Mouse (Mus musculus) intestine, embryonic 16.5 days (tissue): Measurements from ENCODE around the gene Aacs. TPM values are rescaled to one million over a fixed set of nuclear protein-coding genes. Genes with fewer than 3 reads are reported as not detected.
A peak's percentile ranks its signal among the peaks of the same experiment; 100 is the strongest.

Experiments
- ATAC-seq: fragments of 200-750 bp; cut with Nextera tagmentation; 2 replicates; pipeline ENCODE4 v1.8.0; 2017; ENCODE audit warnings: moderate TSS enrichment, moderate library complexity
- H3K27ac ChIP-seq: fragments of 300-500 bp; sonication (generic); 2 replicates; pipeline ENCODE4 v1.5.1; 2014; ENCODE audit warnings: mild to moderate bottlenecking, low read length
- H3K27me3 ChIP-seq: fragments of 300-500 bp; sonication (generic); replicated peaks from 2 replicates; pipeline ENCODE4 v1.6.1; 2014; ENCODE audit warnings: low read length, control low read depth, mixed read lengths; ENCODE audit not compliant: control insufficient read depth, insufficient read depth
- H3K36me3 ChIP-seq: fragments of 300-500 bp; sonication (generic); 2 replicates; pipeline ENCODE4 v1.6.1; 2014; ENCODE audit warnings: low read length, control low read depth; ENCODE audit not compliant: control insufficient read depth, insufficient read depth
- H3K4me1 ChIP-seq: fragments of 300-500 bp; sonication (generic); 2 replicates; pipeline ENCODE4 v1.6.1; 2014; ENCODE audit warnings: low read length, control low read depth, mixed read lengths; ENCODE audit not compliant: control insufficient read depth, insufficient read depth
- H3K4me2 ChIP-seq: fragments of 300-500 bp; sonication (generic); 2 replicates; pipeline ENCODE4 v1.6.1; 2014; ENCODE audit warnings: low read depth, low read length, control low read depth
- H3K4me3 ChIP-seq: fragments of 300-500 bp; sonication (generic); 2 replicates; pipeline ENCODE4 v1.5.1; 2014; ENCODE audit warnings: mild to moderate bottlenecking, low read length
- H3K9ac ChIP-seq: fragments of 300-500 bp; sonication (generic); 2 replicates; pipeline ENCODE4 v1.6.1; 2014; ENCODE audit warnings: low read depth, low read length
- H3K9me3 ChIP-seq: fragments of 300-500 bp; sonication (generic); 2 replicates; pipeline ENCODE4 v1.6.1; 2016; ENCODE audit warnings: low read length, control low read depth; ENCODE audit not compliant: control insufficient read depth
- WGBS: fragments of 180-500 bp; shearing (Covaris S2); extraction: QIAGEN DNeasy Blood & Tissue Kit; methylation state at CpG from one replicate; pipeline ENCODE4 v1.1.7; 2014; 5-methylcytosine and 5-hydroxymethylcytosine counted together
- polyA plus RNA-seq: library from polyadenylated mRNA; unstranded; fragments of >200 nt; fragmentation: Nextera tagmentation; extraction: Ambion mirVana; gene quantifications from 2 replicates; pipeline ENCODE4 v1.2.1, GENCODE M21; 2015

Aacs gene
- polyA plus RNA-seq, 1 experiment from 2014 or later: 83.5 TPM

GRCm38 (mm10) chr5:125532545-125533224 lies 57.1 kb downstream of the Aacs start:
- under 1% methylated on average over 57 of the region's 64 CpGs for WGBS
- Histone ChIP-seq H3K27me3 (peaks cover 69% of the 10 kb centered on the region), H3K27ac (no peak overlapping the region), H3K4me3 (peak overlapping the region; percentile 47), H3K4me1 (peaks cover 11% of the 10 kb centered on the region), H3K4me2 (peak overlapping the region; percentile 83), H3K36me3 (no peaks in the 10 kb centered on the region), H3K9me3 (no peaks in the 10 kb centered on the region), H3K9ac (peak overlapping the region; percentile 19)
- ATAC-seq: peak; percentile 13; the same call in 1 of the 2 replicates

- Histone ChIP-seq H3K27me3 (peaks cover 69% of the 10 kb centered on the region), H3K4me3 (peak overlapping the region; percentile 47), H3K9ac (no peak overlapping the region), H3K36me3 (no peaks in the 10 kb centered on the region), H3K4me1 (peaks cover 11% of the 10 kb centered on the region), H3K4me2 (0 out of 2 replicates have a peak overlapping the region, but pooled peaks have one; percentile 83), H3K27ac (no peak overlapping the region), H3K9me3 (no peaks in the 10 kb centered on the region)
- ATAC-seq: no peak
- 2% methylated on average over 24 of the region's 24 CpGs for WGBS
These were observed 57.7 kb downstream of the Aacs start for GRCm38 (mm10) chr5:125533225-125533900.

- H3K27me3 ChIP-seq: peaks cover 67% of the 10 kb centered on the region
- H3K4me1 ChIP-seq: peaks cover 11% of the 10 kb centered on the region
- no peak overlapping the region for H3K9ac ChIP-seq
- H3K4me3 ChIP-seq: no peak overlapping the region
- no peaks in the 10 kb centered on the region for H3K9me3 ChIP-seq
- no peaks in the 10 kb centered on the region for H3K36me3 ChIP-seq
- 6% methylated on average over 7 of the region's 7 CpGs for WGBS
- no peak for ATAC-seq
- no peak overlapping the region for H3K4me2 ChIP-seq
- H3K27ac ChIP-seq: no peak overlapping the region
These were observed 58.6 kb downstream of the Aacs start for GRCm38 (mm10) chr5:125534168-125534610.

- Histone ChIP-seq H3K36me3 (no peaks in the 10 kb centered on the region), H3K9me3 (no peaks in the 10 kb centered on the region), H3K27ac (no peak overlapping the region), H3K4me1 (peaks cover 11% of the 10 kb centered on the region), H3K4me3 (no peak overlapping the region), H3K4me2 (no peak overlapping the region), H3K9ac (no peak overlapping the region), H3K27me3 (peaks cover 61% of the 10 kb centered on the region)
- no peak for ATAC-seq
- 3% methylated on average over 26 of the region's 26 CpGs for WGBS
These were observed 59.2 kb downstream of the Aacs start for GRCm38 (mm10) chr5:125534611-125535324.

GRCm38 (mm10) chr5:125545090-125545489 lies 69.5 kb downstream of the Aacs start:
- no peak overlapping the region for H3K9ac ChIP-seq
- H3K27me3 ChIP-seq: peaks cover 5% of the 10 kb centered on the region; the same call in 1 of the 2 replicates
- H3K27ac ChIP-seq: no peak overlapping the region
- H3K36me3 ChIP-seq: no peaks in the 10 kb centered on the region
- WGBS: 94% methylated on average over 2 of the region's 2 CpGs
- H3K4me3 ChIP-seq: no peak overlapping the region
- H3K4me1 ChIP-seq: no peaks in the 10 kb centered on the region
- ATAC-seq: no peak
- 0 out of 2 replicates have a peak, but pooled peaks cover 7% of the 10 kb centered on the region for H3K9me3 ChIP-seq
- H3K4me2 ChIP-seq: no peak overlapping the region

GRCm38 (mm10) chr5:125546293-125546692 lies 70.7 kb downstream of the Aacs start:
- 31% methylated on average over 13 of the region's 13 CpGs for WGBS
- no peak overlapping the region for H3K4me2 ChIP-seq
- H3K9me3 ChIP-seq: 0 out of 2 replicates have a peak, but pooled peaks cover 7% of the 10 kb centered on the region
- H3K4me3 ChIP-seq: no peak overlapping the region
- no peaks in the 10 kb centered on the region for H3K36me3 ChIP-seq
- H3K27me3 ChIP-seq: peaks cover 5% of the 10 kb centered on the region; the same call in 1 of the 2 replicates
- ATAC-seq: no peak
- H3K9ac ChIP-seq: no peak overlapping the region
- no peaks in the 10 kb centered on the region for H3K4me1 ChIP-seq
- H3K27ac ChIP-seq: no peak overlapping the region

GRCm38 (mm10) chr5:125549750-125550489 lies 74.3 kb downstream of the Aacs start:
- Histone ChIP-seq H3K9me3 (0 out of 2 replicates have a peak, but pooled peaks cover 6% of the 10 kb centered on the region), H3K4me2 (no peak overlapping the region), H3K36me3 (no peaks in the 10 kb centered on the region), H3K4me1 (no peaks in the 10 kb centered on the region), H3K27me3 (peaks cover 5% of the 10 kb centered on the region; the same call in 1 of the 2 replicates), H3K9ac (no peak overlapping the region), H3K27ac (no peak overlapping the region), H3K4me3 (no peak overlapping the region)
- 41% methylated on average over 11 of the region's 11 CpGs for WGBS
- no peak for ATAC-seq

GRCm38 (mm10) chr5:125555732-125556131 lies 80.1 kb downstream of the Aacs start:
- Histone ChIP-seq H3K36me3 (no peaks in the 10 kb centered on the region), H3K9ac (no peak overlapping the region), H3K4me2 (no peak overlapping the region), H3K9me3 (no peaks in the 10 kb centered on the region), H3K4me1 (no peaks in the 10 kb centered on the region), H3K27ac (no peak overlapping the region), H3K4me3 (no peak overlapping the region), H3K27me3 (no peaks in the 10 kb centered on the region)
- 55% methylated on average over 5 of the region's 5 CpGs for WGBS
- ATAC-seq: no peak
